In genomic region chr17:48321279-48321678, GRCm38 (mm10) we compare ENCODE assay signal across 31 mouse cellular contexts. TPM values are rescaled to one million over a fixed set of nuclear protein-coding genes. Genes with fewer than 3 reads are reported as not detected.
DNase-seq lines count a peak whose midpoint lies in the region; ATAC-seq and TF ChIP-seq lines count a peak whose summit lies in the region.
"Had no signal": no experiment of that assay in that cellular context is flagged by ENCODE, and none has a peak within 500 bp of the region (broad histone marks: within the 10 kb centered on the region; RNA-seq: fewer than 3 reads in every experiment).

No protein-coding gene starts in this region.

- no peaks in the 10 kb centered on the region for H3K36me3 ChIP-seq in liver, embryonic 12.5 days
- H3K36me3 ChIP-seq in liver, postnatal 0 days (replicated peaks; ENCODE audit: insufficient read depth, low read length) = no peaks in the 10 kb centered on the region; the same call in 1 of the 2 replicates
- no peaks in the 10 kb centered on the region for H3K36me3 ChIP-seq in liver, embryonic 13.5 days
- H3K36me3 ChIP-seq: embryonic facial prominence, embryonic 13.5 days; embryonic facial prominence, embryonic 15.5 days; forebrain, embryonic 10.5 days; forebrain, embryonic 12.5 days had no signal

- peaks cover 59% of the 10 kb centered on the region for H3K4me1 ChIP-seq in liver, embryonic 12.5 days
- H3K4me1 ChIP-seq in liver, postnatal 0 days (ENCODE audit: insufficient read depth) = peaks cover 18% of the 10 kb centered on the region
- peaks cover 44% of the 10 kb centered on the region for H3K4me1 ChIP-seq in liver, embryonic 13.5 days (replicated peaks)
- H3K4me1 ChIP-seq: embryonic facial prominence, embryonic 15.5 days; forebrain, embryonic 12.5 days had no signal

- 47% methylated on average over 2 of the region's 2 CpGs for WGBS in liver, embryonic 12.5 days (ENCODE audit: insufficient replicate concordance)
- 69% methylated on average over 2 of the region's 2 CpGs for WGBS in liver, postnatal 0 days (ENCODE audit: insufficient replicate concordance)
- WGBS in liver, embryonic 13.5 days (ENCODE audit: insufficient replicate concordance) = 47% methylated on average over 2 of the region's 2 CpGs

- no peak for TF ChIP-seq CTCF in liver, postnatal 0 days (IDR thresholded peaks at IDR 0.05; ENCODE audit: low read depth)

- intact Hi-C loops in heart, postnatal 36 days (cut with DNase I) = no loop called here

- no peak for TF ChIP-seq EP300 in liver, postnatal 0 days (IDR thresholded peaks at IDR 0.05; ENCODE audit: low read depth)

- DNase-seq in heart, adult 11 months = peak; percentile 17
- no peak for DNase-seq in heart, postnatal 36 days
- no peak for DNase-seq in liver, postnatal 0 days
- no peak for DNase-seq in liver, embryonic 13.5 days
- no peak for DNase-seq in cerebellum, postnatal 10 days
- DNase-seq in adrenal gland, postnatal 14 days = no peak
- DNase-seq: adrenal gland, adult 8-10 months; adrenal gland, postnatal 25 days; B cell, adult 2 months; cerebellum, adult 11 months; cerebellum, adult 18-20 months; cerebellum, adult 9-10 months; cerebellum, postnatal 14 days; cerebellum, postnatal 36 days; embryo, embryonic 11 days had no signal

- no peaks in the 10 kb centered on the region for H3K9me3 ChIP-seq in liver, embryonic 12.5 days (replicated peaks)
- H3K9me3 ChIP-seq in liver, postnatal 0 days (ENCODE audit: low read length) = no peaks in the 10 kb centered on the region
- no peaks in the 10 kb centered on the region for H3K9me3 ChIP-seq in liver, embryonic 13.5 days (replicated peaks)
- H3K9me3 ChIP-seq: embryonic facial prominence, embryonic 13.5 days; embryonic facial prominence, embryonic 15.5 days; forebrain, embryonic 10.5 days; forebrain, embryonic 12.5 days had no signal

- no peak overlapping the region for H3K4me3 ChIP-seq in liver, embryonic 12.5 days
- H3K4me3 ChIP-seq in liver, postnatal 0 days (ENCODE audit: low read depth, low read length) = no peak overlapping the region
- H3K4me3 ChIP-seq in liver, embryonic 13.5 days (replicated peaks) = no peak overlapping the region
- H3K4me3 ChIP-seq: embryonic facial prominence, embryonic 13.5 days; embryonic facial prominence, embryonic 15.5 days; erythroblast, embryonic 14.5 days; forebrain, embryonic 10.5 days; forebrain, embryonic 12.5 days had no signal

- no peak overlapping the region for H3K27ac ChIP-seq in liver, embryonic 12.5 days
- no peak overlapping the region for H3K27ac ChIP-seq in liver, postnatal 0 days (ENCODE audit: low read depth)
- no peak overlapping the region for H3K27ac ChIP-seq in liver, embryonic 13.5 days
- H3K27ac ChIP-seq: embryonic facial prominence, embryonic 13.5 days; embryonic facial prominence, embryonic 15.5 days; forebrain, embryonic 10.5 days; forebrain, embryonic 12.5 days had no signal

- H3K27me3 ChIP-seq in liver, embryonic 12.5 days (replicated peaks) = peaks cover 3% of the 10 kb centered on the region; the same call in 1 of the 2 replicates
- no peaks in the 10 kb centered on the region for H3K27me3 ChIP-seq in liver, postnatal 0 days (ENCODE audit: insufficient read depth, low read length)
- no peaks in the 10 kb centered on the region for H3K27me3 ChIP-seq in liver, embryonic 13.5 days
- H3K27me3 ChIP-seq: CH12.LX; embryonic facial prominence, embryonic 13.5 days; embryonic facial prominence, embryonic 15.5 days; forebrain, embryonic 12.5 days had no signal

- H3K9ac ChIP-seq in liver, embryonic 12.5 days = no peak overlapping the region
- H3K9ac ChIP-seq in liver, postnatal 0 days (replicated peaks) = no peak overlapping the region
- no peak overlapping the region for H3K9ac ChIP-seq in liver, embryonic 13.5 days
- H3K9ac ChIP-seq: embryonic facial prominence, embryonic 13.5 days; embryonic facial prominence, embryonic 15.5 days; forebrain, embryonic 12.5 days had no signal

- H3K4me2 ChIP-seq in liver, embryonic 12.5 days = no peak overlapping the region
- no peak overlapping the region for H3K4me2 ChIP-seq in liver, postnatal 0 days (ENCODE audit: low read depth, low read length)
- no peak overlapping the region for H3K4me2 ChIP-seq in liver, embryonic 13.5 days
- H3K4me2 ChIP-seq: embryonic facial prominence, embryonic 13.5 days; embryonic facial prominence, embryonic 15.5 days; forebrain, embryonic 12.5 days had no signal

- peak; percentile 56; the same call in 1 of the 2 replicates for ATAC-seq in liver, embryonic 12.5 days
- ATAC-seq in liver, postnatal 0 days = no peak
- peak; percentile 47; the same call in 1 of the 2 replicates for ATAC-seq in liver, embryonic 13.5 days (ENCODE audit: low read depth)
- ATAC-seq in megakaryocyte-erythroid progenitor cell, adult 5-6 weeks (replicated peaks; ENCODE audit: low FRiP score, low TSS enrichment, poor library complexity, severe bottlenecking) = 0 out of 2 replicates have a peak, but pooled peaks have one; percentile 39
- ATAC-seq: activated CD4-positive, CD25-positive, alpha-beta regulatory T cell, adult 4 months; CD4-positive, CD25-positive, alpha-beta regulatory T cell, adult 4 months; forebrain, embryonic 14.5 days; forebrain, embryonic 16.5 days; Patski had no signal

RNA-seq across cellular contexts. Expression of gene B430306N03Rik, which starts 5.3 kb away (rescaled TPM):
- under 1 TPM; 0.17 to 0.41 TPM for total RNA-seq in heart, postnatal 36 days (2021)
- 1.4 and 2.0 TPM in 2 replicates for polyA plus RNA-seq in liver, embryonic 12.5 days (2016; fragmentation: Nextera tagmentation; extraction: Ambion mirVana)
- polyA plus RNA-seq in liver, postnatal 0 days (2015; fragmentation: Nextera tagmentation; extraction: Ambion mirVana) = 4.7 and 5.1 TPM in 2 replicates
- polyA plus RNA-seq in liver, embryonic 13.5 days (2015; fragmentation: Nextera tagmentation; extraction: Ambion mirVana) = 1.2 and 1.8 TPM in 2 replicates
- 0.12 TPM in 1 of 2 replicates, not detected in the other for total RNA-seq in megakaryocyte-erythroid progenitor cell, adult 5-6 weeks (2014; fragmentation: Nextera tagmentation)
- total RNA-seq in megakaryocyte-erythroid progenitor cell, adult 5-6 weeks (2017) = 0.28 TPM in 1 of 2 replicates, not detected in the other
- total RNA-seq in adrenal gland, postnatal 14 days (2021) = 0.19 and 0.45 TPM in 2 replicates
- polyA plus RNA-seq: embryonic facial prominence, embryonic 11.5 days; embryonic facial prominence, embryonic 13.5 days; forebrain, embryonic 12.5 days; forebrain, embryonic 14.5 days; forebrain, embryonic 16.5 days had no signal

RNA-seq across cellular contexts. Expression of gene Treml2, which starts 22.0 kb away (rescaled TPM):
- total RNA-seq in heart, postnatal 36 days (2021) = under 1 TPM; 0.58 to 0.62 TPM
- 6.3 and 7.5 TPM in 2 replicates for polyA plus RNA-seq in liver, embryonic 12.5 days (2016; fragmentation: Nextera tagmentation; extraction: Ambion mirVana)
- polyA plus RNA-seq in liver, postnatal 0 days (2015; fragmentation: Nextera tagmentation; extraction: Ambion mirVana) = 2.0 and 2.7 TPM in 2 replicates
- 4.4 and 5.5 TPM in 2 replicates for polyA plus RNA-seq in liver, embryonic 13.5 days (2015; fragmentation: Nextera tagmentation; extraction: Ambion mirVana)
- 39.3 and 64.8 TPM in 2 replicates for total RNA-seq in megakaryocyte-erythroid progenitor cell, adult 5-6 weeks (2014; fragmentation: Nextera tagmentation)
- 23.7 and 37.2 TPM in 2 replicates for total RNA-seq in megakaryocyte-erythroid progenitor cell, adult 5-6 weeks (2017)
- total RNA-seq in adrenal gland, postnatal 14 days (2021) = 0.93 and 5.6 TPM in 2 replicates
- polyA plus RNA-seq: forebrain, embryonic 14.5 days; forebrain, embryonic 16.5 days; Patski had no signal

RNA-seq across cellular contexts. Expression of gene Trem2, which starts 24.9 kb away (rescaled TPM):
- 1 to 10 TPM; 1.5 to 2.2 TPM for total RNA-seq in heart, postnatal 36 days (2021)
- polyA plus RNA-seq in liver, embryonic 12.5 days (2016; fragmentation: Nextera tagmentation; extraction: Ambion mirVana) = 2.9 and 3.5 TPM in 2 replicates
- 5.6 and 6.3 TPM in 2 replicates for polyA plus RNA-seq in liver, postnatal 0 days (2015; fragmentation: Nextera tagmentation; extraction: Ambion mirVana)
- 3.1 and 3.2 TPM in 2 replicates for polyA plus RNA-seq in liver, embryonic 13.5 days (2015; fragmentation: Nextera tagmentation; extraction: Ambion mirVana)
- total RNA-seq in megakaryocyte-erythroid progenitor cell, adult 5-6 weeks (2014; fragmentation: Nextera tagmentation) = not detected in 2 replicates
- total RNA-seq in megakaryocyte-erythroid progenitor cell, adult 5-6 weeks (2017) = 0.19 TPM in 1 of 2 replicates, not detected in the other
- total RNA-seq in adrenal gland, postnatal 14 days (2021) = 2.1 and 2.4 TPM in 2 replicates
- total RNA-seq: CH12.LX; common myeloid progenitor, adult 5-6 weeks had no signal
- polyA plus RNA-seq: activated CD4-positive, CD25-positive, alpha-beta regulatory T cell, adult 4 months; CD4-positive, CD25-positive, alpha-beta regulatory T cell, adult 4 months had no signal

RNA-seq across cellular contexts. Expression of gene Treml1, which starts 38.4 kb away (rescaled TPM):
- total RNA-seq in heart, postnatal 36 days (2021) = under 1 TPM; 0.35 to 0.36 TPM
- polyA plus RNA-seq in liver, embryonic 12.5 days (2016; fragmentation: Nextera tagmentation; extraction: Ambion mirVana) = 29.4 and 36.2 TPM in 2 replicates
- 17.3 and 18.8 TPM in 2 replicates for polyA plus RNA-seq in liver, postnatal 0 days (2015; fragmentation: Nextera tagmentation; extraction: Ambion mirVana)
- 24.1 and 25.5 TPM in 2 replicates for polyA plus RNA-seq in liver, embryonic 13.5 days (2015; fragmentation: Nextera tagmentation; extraction: Ambion mirVana)
- total RNA-seq in megakaryocyte-erythroid progenitor cell, adult 5-6 weeks (2014; fragmentation: Nextera tagmentation) = 1.0 and 1.7 TPM in 2 replicates
- total RNA-seq in megakaryocyte-erythroid progenitor cell, adult 5-6 weeks (2017) = 5.2 and 12.9 TPM in 2 replicates
- total RNA-seq in adrenal gland, postnatal 14 days (2021) = 0.30 and 0.48 TPM in 2 replicates
- total RNA-seq: adrenal gland, postnatal 25 days; CH12.LX had no signal
- polyA plus RNA-seq: activated CD4-positive, CD25-positive, alpha-beta regulatory T cell, adult 4 months; CD4-positive, CD25-positive, alpha-beta regulatory T cell, adult 4 months; Patski had no signal

RNA-seq across cellular contexts. Expression of gene Treml4, which starts 57.2 kb away (rescaled TPM):
- total RNA-seq in heart, postnatal 36 days (2021) = under 1 TPM in 1 of 2 experiments, not detected in 1; 0.19 TPM
- 2.8 and 3.7 TPM in 2 replicates for polyA plus RNA-seq in liver, embryonic 12.5 days (2016; fragmentation: Nextera tagmentation; extraction: Ambion mirVana)
- 7.9 and 9.2 TPM in 2 replicates for polyA plus RNA-seq in liver, postnatal 0 days (2015; fragmentation: Nextera tagmentation; extraction: Ambion mirVana)
- 3.5 and 3.6 TPM in 2 replicates for polyA plus RNA-seq in liver, embryonic 13.5 days (2015; fragmentation: Nextera tagmentation; extraction: Ambion mirVana)
- total RNA-seq in megakaryocyte-erythroid progenitor cell, adult 5-6 weeks (2014; fragmentation: Nextera tagmentation) = not detected in 2 replicates
- 0.46 TPM in 1 of 2 replicates, not detected in the other for total RNA-seq in megakaryocyte-erythroid progenitor cell, adult 5-6 weeks (2017)
- 0.89 and 1.8 TPM in 2 replicates for total RNA-seq in adrenal gland, postnatal 14 days (2021)
- total RNA-seq: common myeloid progenitor, adult 5-6 weeks had no signal
- polyA plus RNA-seq: brain, embryonic 14.5 days; embryonic facial prominence, embryonic 11.5 days; forebrain, embryonic 10.5 days; forebrain, embryonic 16.5 days; Patski had no signal
